8 mouse cellular contexts compared by ENCODE assay signal in genomic region chr17:45684667-45685131, GRCm38 (mm10). TPM values are rescaled to one million over a fixed set of nuclear protein-coding genes. Genes with fewer than 3 reads are reported as not detected.
DNase-seq lines count a peak whose midpoint lies in the region; ATAC-seq and TF ChIP-seq lines count a peak whose summit lies in the region.

No protein-coding gene starts in this region.

- H3K4me3 ChIP-seq in thymus, adult 2 months (ENCODE audit: control insufficient read depth, insufficient read depth, low read length), result peak overlapping the region; percentile 78
- H3K4me3 ChIP-seq in limb, embryonic 10.5 days, result peak overlapping the region; percentile 85
- peak overlapping the region; percentile 96 for H3K4me3 ChIP-seq in small intestine, adult 2 months (ENCODE audit: low read depth, low read length)

- TF ChIP-seq POLR2A in thymus, adult 2 months (IDR thresholded peaks at IDR 0.05; ENCODE audit: control insufficient read depth, extremely low read depth, insufficient read depth, low read length, poor library complexity), result no peak
- TF ChIP-seq POLR2A in small intestine, adult 2 months (IDR thresholded peaks at IDR 0.05; ENCODE audit: low read depth, low read length), result no peak

- peak; percentile 72 for DNase-seq in cerebellum, adult 9-11 months
- peak; percentile 11 for DNase-seq in thymus, adult 2 months
- DNase-seq in thymus, postnatal 36 days, result no peak
- no peak for DNase-seq in limb, embryonic 10.5 days (ENCODE audit: low spot score)
- DNase-seq in embryo, embryonic 9.5 days (ENCODE audit: extremely low spot score), result no peak
- DNase-seq in kidney, adult 11 months, result no peak

- H3K4me1 ChIP-seq in thymus, adult 2 months (replicated peaks; ENCODE audit: control insufficient read depth, insufficient read depth, low read length), result peaks cover 16% of the 10 kb centered on the region
- H3K4me1 ChIP-seq in limb, embryonic 10.5 days, result peaks cover 36% of the 10 kb centered on the region
- peaks cover 16% of the 10 kb centered on the region for H3K4me1 ChIP-seq in small intestine, adult 2 months (ENCODE audit: control insufficient read depth, insufficient read depth, insufficient read length, low read length)

- H3K27ac ChIP-seq in thymus, adult 2 months (ENCODE audit: control insufficient read depth, insufficient read depth, low read length), result no peak overlapping the region
- H3K27ac ChIP-seq in limb, embryonic 10.5 days, result peak overlapping the region; percentile 90
- H3K27ac ChIP-seq in small intestine, adult 2 months (ENCODE audit: insufficient read depth, low read depth, low read length), result no peak overlapping the region

- H3K27me3 ChIP-seq in thymus, adult 2 months (ENCODE audit: control insufficient read depth, insufficient read depth, low read length), result no peaks in the 10 kb centered on the region
- no peaks in the 10 kb centered on the region for H3K27me3 ChIP-seq in limb, embryonic 10.5 days (ENCODE audit: low read depth, poor library complexity, severe bottlenecking)
- H3K27me3 ChIP-seq in small intestine, adult 2 months (ENCODE audit: control insufficient read depth, insufficient read depth, low read length), result no peaks in the 10 kb centered on the region

- no peaks in the 10 kb centered on the region for H3K9me3 ChIP-seq in limb, embryonic 10.5 days (replicated peaks)

- no peak for ATAC-seq in cerebellum, adult (ENCODE audit: insufficient number of reproducible peaks, low FRiP score, low TSS enrichment)

- WGBS in thymus, adult 2 months, result 71% methylated on average over 14 of the region's 14 CpGs
- 30% methylated on average over 14 of the region's 14 CpGs for WGBS in limb, embryonic 10.5 days
- WGBS in small intestine, adult 2 months, result 36% methylated on average over 14 of the region's 14 CpGs

- no peak for TF ChIP-seq CTCF in thymus, adult 2 months (IDR thresholded peaks at IDR 0.05; ENCODE audit: borderline replicate concordance, control insufficient read depth, extremely low read depth, insufficient read depth, low read length, poor library complexity)
- no peak for TF ChIP-seq CTCF in small intestine, adult 2 months (IDR thresholded peaks at IDR 0.05; ENCODE audit: extremely low read depth, insufficient read length, insufficient replicate concordance, low read depth, low read length)

- no peaks in the 10 kb centered on the region for H3K36me3 ChIP-seq in thymus, adult 2 months (ENCODE audit: control insufficient read depth, insufficient read depth, low read length)
- 0 out of 2 replicates have a peak, but pooled peaks cover 3% of the 10 kb centered on the region for H3K36me3 ChIP-seq in limb, embryonic 10.5 days
- no peaks in the 10 kb centered on the region for H3K36me3 ChIP-seq in small intestine, adult 2 months (ENCODE audit: control insufficient read depth, insufficient read depth, low read length)

RNA-seq across cellular contexts. Expression of gene Mrpl14, which starts 1.4 kb away (rescaled TPM):
- 164 and 173 TPM in 2 replicates for polyA plus RNA-seq in thymus, adult 2 months (2012; rRNA removed)
- polyA plus RNA-seq in limb, embryonic 10.5 days (2016; fragmentation: Nextera tagmentation; extraction: Ambion mirVana), result 160 and 167 TPM in 2 replicates
- 105 and 161 TPM in 2 replicates for polyA plus RNA-seq in small intestine, adult 2 months (2012; rRNA removed)

RNA-seq across cellular contexts. Expression of gene Tmem63b, which starts 2.0 kb away (rescaled TPM):
- 119 TPM in 2 replicates for polyA plus RNA-seq in thymus, adult 2 months (2012; rRNA removed)
- 35.5 and 36.1 TPM in 2 replicates for polyA plus RNA-seq in limb, embryonic 10.5 days (2016; fragmentation: Nextera tagmentation; extraction: Ambion mirVana)
- polyA plus RNA-seq in small intestine, adult 2 months (2012; rRNA removed), result 42.6 and 65.0 TPM in 2 replicates

RNA-seq across cellular contexts. Expression of gene Capn11, which starts 25.6 kb away (rescaled TPM):
- polyA plus RNA-seq in thymus, adult 2 months (2012; rRNA removed), result 0.09 and 0.11 TPM in 2 replicates
- polyA plus RNA-seq in limb, embryonic 10.5 days (2016; fragmentation: Nextera tagmentation; extraction: Ambion mirVana), result 0.59 and 0.98 TPM in 2 replicates
- polyA plus RNA-seq in small intestine, adult 2 months (2012; rRNA removed), result 0.03 TPM in 1 of 2 replicates, not detected in the other

RNA-seq across cellular contexts. Expression of gene 1600014C23Rik, which starts 48.9 kb away (rescaled TPM):
- polyA plus RNA-seq in thymus, adult 2 months (2012; rRNA removed), result not detected in 2 replicates
- polyA plus RNA-seq in limb, embryonic 10.5 days (2016; fragmentation: Nextera tagmentation; extraction: Ambion mirVana), result 0.33 TPM in 1 of 2 replicates, not detected in the other
- polyA plus RNA-seq in small intestine, adult 2 months (2012; rRNA removed), result not detected in 2 replicates

Comparison
In these comparisons a context has a peak if more than half of its experiments do, and no peak if none do; other contexts are left out.
1. DNase-seq: peak in cerebellum, adult 9-11 months (single experiment) and thymus, adult 2 months (single experiment); none in thymus, postnatal 36 days (0 of 2), limb, embryonic 10.5 days (single experiment), embryo, embryonic 9.5 days (single experiment) and kidney, adult 11 months (single experiment).
2. Peak in every context shown above with its lines, with median percentiles within 50 percentile points of each other: H3K4me3 ChIP-seq.